Mouse (Mus musculus) stomach, embryonic 14.5 days (tissue): Measurements from ENCODE around the gene Gramd1c. TPM values are rescaled to one million over a fixed set of nuclear protein-coding genes. Genes with fewer than 3 reads are reported as not detected.

Source experiments
- ATAC-seq: fragments of 200-750 bp; cut with Nextera tagmentation; 2 replicates; pipeline ENCODE4 v1.8.0; 2017; ENCODE audit warnings: low read depth, moderate TSS enrichment; ENCODE audit not compliant: insufficient number of reproducible peaks, insufficient read depth, low FRiP score
- H3K27ac ChIP-seq: fragments of 300-500 bp; sonication (generic); 2 replicates; pipeline ENCODE4 v1.5.1; 2014; ENCODE audit warnings: mild to moderate bottlenecking, low read length, moderate library complexity, mixed read lengths
- H3K27me3 ChIP-seq: fragments of 300-500 bp; sonication (generic); 2 replicates; pipeline ENCODE4 v1.6.1; 2014; ENCODE audit warnings: low read length, control low read depth, mixed read lengths; ENCODE audit not compliant: control insufficient read depth, insufficient read depth
- H3K36me3 ChIP-seq: fragments of 300-500 bp; sonication (generic); 2 replicates; pipeline ENCODE4 v1.6.1; 2014; ENCODE audit warnings: mild to moderate bottlenecking, control low read depth, low read length, moderate library complexity, mixed read lengths; ENCODE audit not compliant: control insufficient read depth, insufficient read depth
- H3K4me1 ChIP-seq: fragments of 300-500 bp; sonication (generic); 2 replicates; pipeline ENCODE4 v1.6.1; 2014; ENCODE audit warnings: low read length, control low read depth, mixed read lengths; ENCODE audit not compliant: control insufficient read depth, insufficient read depth
- H3K4me2 ChIP-seq: fragments of 300-500 bp; sonication (generic); replicated peaks from 2 replicates; pipeline ENCODE4 v1.6.1; 2014; ENCODE audit warnings: low read depth, low read length, control low read depth
- H3K4me3 ChIP-seq: fragments of 300-500 bp; sonication (generic); 2 replicates; pipeline ENCODE4 v1.5.1; 2014; ENCODE audit warnings: low read depth, low read length, control low read depth
- H3K9ac ChIP-seq: fragments of 300-500 bp; sonication (generic); replicated peaks from 2 replicates; pipeline ENCODE4 v1.6.1; 2014; ENCODE audit warnings: low read depth, mild to moderate bottlenecking, control low read depth, low read length, moderate library complexity, mixed read lengths
- H3K9me3 ChIP-seq: fragments of 300-500 bp; sonication (generic); 2 replicates; pipeline ENCODE4 v1.6.1; 2016; ENCODE audit warnings: low read depth, low read length, control low read depth; ENCODE audit not compliant: control insufficient read depth
- WGBS: fragments of 180-500 bp; shearing (Covaris S2); extraction: QIAGEN DNeasy Blood & Tissue Kit; methylation state at CpG from one replicate; pipeline ENCODE4 v1.1.7; 2014; 5-methylcytosine and 5-hydroxymethylcytosine counted together
- polyA plus RNA-seq: library from polyadenylated mRNA; unstranded; fragments of >200 nt; fragmentation: Nextera tagmentation; extraction: Ambion mirVana; gene quantifications from 2 replicates; pipeline ENCODE4 v1.2.1, GENCODE M21; 2014

Gramd1c gene
- polyA plus RNA-seq, 1 experiment from 2014 or later = 8.5 TPM

- no peak overlapping the region for H3K4me2 ChIP-seq
- no peak for ATAC-seq
- WGBS = 78% methylated on average over 5 of the region's 5 CpGs
Observed at GRCm38 (mm10) chr16:44033365-44033764, 29.8 kb downstream of the Gramd1c start.

DNA sequence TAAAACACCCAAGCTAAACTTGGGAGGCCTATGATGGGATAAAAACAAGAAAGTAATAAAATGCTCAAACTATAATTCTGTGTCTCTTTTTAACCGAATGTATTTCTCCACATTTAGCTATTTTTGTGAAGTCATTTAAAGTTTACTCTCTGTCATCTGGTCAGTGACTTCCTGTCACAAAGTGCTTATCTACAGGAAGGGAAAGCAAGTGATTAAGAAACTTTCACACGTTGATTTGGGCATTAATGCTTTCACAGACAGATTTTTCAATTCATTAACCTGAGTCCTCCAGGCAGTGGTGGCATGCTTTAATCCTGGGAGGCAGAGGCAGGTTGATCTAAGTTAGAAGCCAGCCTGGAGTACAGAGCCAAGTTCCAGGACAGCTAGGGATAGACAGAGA lies 33.9 kb downstream of the Gramd1c start:
- Histone ChIP-seq H3K27me3 (no peaks in the 10 kb centered on the region), H3K9ac (no peak overlapping the region), H3K4me1 (0 out of 2 replicates have a peak, but pooled peaks cover 5% of the 10 kb centered on the region), H3K9me3 (no peaks in the 10 kb centered on the region), H3K4me2 (no peak overlapping the region), H3K4me3 (no peak overlapping the region), H3K36me3 (no peaks in the 10 kb centered on the region), H3K27ac (no peak overlapping the region)
- WGBS = 52% methylated on average over 2 of the region's 2 CpGs
- ATAC-seq = no peak

More at GRCm38 (mm10) chr16:44033365-44033764, 29.8 kb downstream of the Gramd1c start:
- Histone ChIP-seq H3K4me1 (no peaks in the 10 kb centered on the region), H3K9me3 (no peaks in the 10 kb centered on the region), H3K36me3 (no peaks in the 10 kb centered on the region), H3K9ac (no peak overlapping the region), H3K27ac (no peak overlapping the region), H3K4me3 (no peak overlapping the region), H3K27me3 (no peaks in the 10 kb centered on the region)

- Histone ChIP-seq H3K4me1 (0 out of 2 replicates have a peak, but pooled peaks cover 5% of the 10 kb centered on the region), H3K27me3 (no peaks in the 10 kb centered on the region), H3K9me3 (no peaks in the 10 kb centered on the region), H3K9ac (no peak overlapping the region), H3K36me3 (no peaks in the 10 kb centered on the region), H3K4me2 (no peak overlapping the region), H3K27ac (no peak overlapping the region), H3K4me3 (no peak overlapping the region)
- WGBS = 56% methylated on average over 9 of the region's 9 CpGs
- no peak for ATAC-seq
Observed at GRCm38 (mm10) chr16:44026822-44027221, 36.3 kb downstream of the Gramd1c start.

DNA sequence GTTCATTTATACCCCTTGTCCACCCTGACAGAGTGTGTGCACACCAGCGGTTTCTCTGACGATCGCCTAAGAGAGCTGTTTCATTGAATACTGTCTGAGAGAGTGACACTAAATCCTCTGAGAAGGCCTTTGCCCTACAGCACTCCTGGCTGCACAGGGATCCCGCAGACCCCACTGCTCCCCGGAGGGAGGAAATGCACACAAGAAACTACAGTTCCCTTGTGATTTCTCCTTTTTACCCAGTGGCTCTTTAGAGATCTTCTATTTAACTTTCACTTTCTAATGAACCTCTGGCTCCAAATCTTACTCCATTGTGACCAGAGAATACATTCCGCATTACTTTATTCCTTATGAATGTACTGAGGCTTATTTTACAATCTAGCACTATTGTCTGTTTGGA lies 36.9 kb downstream of the Gramd1c start:
- Histone ChIP-seq H3K27ac (no peak overlapping the region), H3K27me3 (no peaks in the 10 kb centered on the region), H3K36me3 (no peaks in the 10 kb centered on the region), H3K9ac (no peak overlapping the region), H3K4me1 (0 out of 2 replicates have a peak, but pooled peaks cover 5% of the 10 kb centered on the region), H3K4me2 (no peak overlapping the region), H3K9me3 (no peaks in the 10 kb centered on the region), H3K4me3 (no peak overlapping the region)
- no peak for ATAC-seq
- WGBS = 62% methylated on average over 6 of the region's 6 CpGs

GRCm38 (mm10) chr16:44018986-44019548 lies 44.1 kb downstream of the Gramd1c start:
- Histone ChIP-seq H3K27ac (no peak overlapping the region), H3K27me3 (no peaks in the 10 kb centered on the region), H3K4me3 (no peak overlapping the region), H3K9ac (no peak overlapping the region), H3K4me1 (no peaks in the 10 kb centered on the region), H3K9me3 (no peaks in the 10 kb centered on the region), H3K36me3 (no peaks in the 10 kb centered on the region), H3K4me2 (no peak overlapping the region)
- 70% methylated on average over 2 of the region's 2 CpGs for WGBS
- no peak for ATAC-seq

DNA sequence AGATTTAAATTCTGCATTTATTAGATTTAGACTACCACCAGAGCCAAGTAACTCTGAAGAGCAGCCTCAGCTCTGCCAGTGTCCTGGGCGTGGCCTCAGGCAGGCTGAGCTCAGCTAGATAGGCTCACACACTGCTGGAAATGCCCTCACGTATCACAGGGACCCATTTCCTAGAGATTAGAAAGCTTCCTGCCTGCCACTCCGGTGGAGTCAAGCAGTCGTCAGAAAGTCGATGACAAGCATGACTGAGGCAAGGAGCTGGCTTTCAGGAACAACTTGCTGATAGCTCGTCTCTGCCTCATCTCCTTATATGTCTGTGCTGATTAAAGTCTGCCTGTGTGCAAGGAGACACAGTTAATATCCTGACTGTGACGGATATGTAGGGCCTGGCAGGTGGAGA lies 44.8 kb downstream of the Gramd1c start:
- Histone ChIP-seq H3K9ac (no peak overlapping the region), H3K4me2 (no peak overlapping the region), H3K4me1 (no peaks in the 10 kb centered on the region), H3K9me3 (no peaks in the 10 kb centered on the region), H3K36me3 (no peaks in the 10 kb centered on the region), H3K27ac (no peak overlapping the region), H3K4me3 (no peak overlapping the region), H3K27me3 (no peaks in the 10 kb centered on the region)
- no peak for ATAC-seq
- WGBS = 48% methylated on average over 7 of the region's 7 CpGs

GRCm38 (mm10) chr16:44017707-44018106 lies 45.4 kb downstream of the Gramd1c start:
- 84% methylated on average over 4 of the region's 4 CpGs for WGBS
- ATAC-seq = no peak
- Histone ChIP-seq H3K27me3 (no peaks in the 10 kb centered on the region), H3K4me2 (no peak overlapping the region), H3K36me3 (no peaks in the 10 kb centered on the region), H3K9me3 (no peaks in the 10 kb centered on the region), H3K27ac (no peak overlapping the region), H3K9ac (no peak overlapping the region), H3K4me1 (no peaks in the 10 kb centered on the region), H3K4me3 (no peak overlapping the region)

- no peaks in the 10 kb centered on the region for H3K9me3 ChIP-seq
- H3K27ac ChIP-seq = no peak overlapping the region
- 7% methylated on average over 11 of the region's 11 CpGs for WGBS
- H3K9ac ChIP-seq = no peak overlapping the region
- no peaks in the 10 kb centered on the region for H3K36me3 ChIP-seq
- no peaks in the 10 kb centered on the region for H3K27me3 ChIP-seq
- peak overlapping the region; percentile 31 for H3K4me2 ChIP-seq
- no peaks in the 10 kb centered on the region for H3K4me1 ChIP-seq
- H3K4me3 ChIP-seq = peak overlapping the region; percentile 24
- peak; percentile 93 for ATAC-seq
Observed at GRCm38 (mm10) chr16:44016164-44016563, 47.0 kb downstream of the Gramd1c start.
